Mouse (Mus musculus) lung, adult 2 months (tissue): ENCODE results near the gene Ect2.

Experiments used
- CTCF ChIP-seq: fragments of 200-500 bp; IDR thresholded peaks from 2 replicates; pipeline ENCODE4 v1.5.1; 2011; ENCODE audit warnings: mild to moderate bottlenecking, low read length, control low read depth; ENCODE audit not compliant: insufficient read depth
- POLR2A ChIP-seq: fragments of 200-500 bp; IDR thresholded peaks from 2 replicates; pipeline ENCODE4 v1.6.1; 2011; ENCODE audit warnings: low read depth, mild to moderate bottlenecking, control low read depth, low read length, borderline replicate concordance; ENCODE audit errors: extremely low read depth

GRCm38 (mm10) chr3:27158910-27159309 lies 5.2 kb upstream of the Ect2 start:
- TF ChIP-seq POLR2A (no peak), CTCF (no peak)
